Mouse (Mus musculus) layer of hippocampus, postnatal 14 days (tissue): Measurements from ENCODE around the gene Rapgef5. TPM values are rescaled to one million over a fixed set of nuclear protein-coding genes. Genes with fewer than 3 reads are reported as not detected.
"Not testable (repeated sequence)": the region's sequence is repeated elsewhere in the genome, so short reads cannot be mapped to it uniquely, and the experiment has no call there.

Source experiments
- DNase-seq, 2 experiments: peaks; one replicate each; pipeline ENCODE4 v3.0.0; 2021 to 2022; ENCODE audit warnings: low spot score in 2 of 2, mixed read lengths in 1 of 2
- total RNA-seq, 2 experiments: library from RNA; stranded (reverse); gene quantifications; 2 replicates each; pipeline ENCODE4 v1.2.3; 2021

Rapgef5 gene
- total RNA-seq, 2 experiments from 2014 or later, result 123 to 126 TPM

GRCm38 (mm10) chr12:117760846-117761245, 244.6 kb downstream of the Rapgef5 start:
- no peak for DNase-seq

GRCm38 (mm10) chr12:117761698-117762097, 245.4 kb downstream of the Rapgef5 start:
- DNase-seq, result peak; percentile 35 to 52

- DNase-seq, result no peak
Observed at GRCm38 (mm10) chr12:117763247-117763646, 247.0 kb downstream of the Rapgef5 start.

GRCm38 (mm10) chr12:117764839-117765238, 248.6 kb downstream of the Rapgef5 start:
- DNase-seq, result peak; percentile 74 to 92

GRCm38 (mm10) chr12:117769113-117769512, 252.8 kb downstream of the Rapgef5 start:
- DNase-seq, result peak; percentile 68 to 80

- DNase-seq, result no peak
Observed at GRCm38 (mm10) chr12:117770211-117770610, 253.9 kb downstream of the Rapgef5 start.

GRCm38 (mm10) chr12:117771156-117771555, 254.9 kb downstream of the Rapgef5 start:
- DNase-seq, result no peak

- DNase-seq, result peak; percentile 80 to 84
Observed at GRCm38 (mm10) chr12:117772638-117773037, 256.4 kb downstream of the Rapgef5 start.

- DNase-seq, result no peak
Observed at GRCm38 (mm10) chr12:117776841-117777240, 260.6 kb downstream of the Rapgef5 start.

- no peak for DNase-seq
Observed at GRCm38 (mm10) chr12:117781360-117781759, 265.1 kb downstream of the Rapgef5 start.

GRCm38 (mm10) chr12:117783426-117783825, 267.1 kb downstream of the Rapgef5 start:
- no peak for DNase-seq

GRCm38 (mm10) chr12:117786621-117787020, 270.3 kb downstream of the Rapgef5 start:
- no peak for DNase-seq

GRCm38 (mm10) chr12:117788513-117789011, 272.3 kb downstream of the Rapgef5 start:
- no peak for DNase-seq

- no peak for DNase-seq
Observed at GRCm38 (mm10) chr12:117789017-117789416, 272.7 kb downstream of the Rapgef5 start.

- DNase-seq, result no peak
Observed at GRCm38 (mm10) chr12:117795303-117795702, 279.0 kb downstream of the Rapgef5 start.

GRCm38 (mm10) chr12:117803989-117804388, 287.7 kb downstream of the Rapgef5 start, which contains the start of gene Cdca7l:
Gene Cdca7l (plus strand): TSS chr12:117804289.
- not testable (repeated sequence) for DNase-seq

- no peak for DNase-seq
Observed at GRCm38 (mm10) chr12:117805576-117805975, 289.3 kb downstream of the Rapgef5 start.

- DNase-seq, result peak in 1 of 2 experiments; percentile 39
Observed at GRCm38 (mm10) chr12:117806007-117806451, 289.8 kb downstream of the Rapgef5 start.

GRCm38 (mm10) chr12:117806470-117806869, 290.2 kb downstream of the Rapgef5 start:
- no peak for DNase-seq

- no peak for DNase-seq
Observed at GRCm38 (mm10) chr12:117807637-117808036, 291.4 kb downstream of the Rapgef5 start.

GRCm38 (mm10) chr12:117808355-117809326, 292.4 kb downstream of the Rapgef5 start:
- DNase-seq, result no peak
